Mouse (Mus musculus) liver, adult (tissue): ENCODE measurements around the gene Gm21970.

ENCODE experiments used
- GATA4 ChIP-seq: IDR thresholded peaks from 2 replicates; pipeline ENCODE4 v1.6.1; 2014; ENCODE audit warnings: mild to moderate bottlenecking, low read length; ENCODE audit not compliant: insufficient replicate concordance

Gm21970 gene

DNA sequence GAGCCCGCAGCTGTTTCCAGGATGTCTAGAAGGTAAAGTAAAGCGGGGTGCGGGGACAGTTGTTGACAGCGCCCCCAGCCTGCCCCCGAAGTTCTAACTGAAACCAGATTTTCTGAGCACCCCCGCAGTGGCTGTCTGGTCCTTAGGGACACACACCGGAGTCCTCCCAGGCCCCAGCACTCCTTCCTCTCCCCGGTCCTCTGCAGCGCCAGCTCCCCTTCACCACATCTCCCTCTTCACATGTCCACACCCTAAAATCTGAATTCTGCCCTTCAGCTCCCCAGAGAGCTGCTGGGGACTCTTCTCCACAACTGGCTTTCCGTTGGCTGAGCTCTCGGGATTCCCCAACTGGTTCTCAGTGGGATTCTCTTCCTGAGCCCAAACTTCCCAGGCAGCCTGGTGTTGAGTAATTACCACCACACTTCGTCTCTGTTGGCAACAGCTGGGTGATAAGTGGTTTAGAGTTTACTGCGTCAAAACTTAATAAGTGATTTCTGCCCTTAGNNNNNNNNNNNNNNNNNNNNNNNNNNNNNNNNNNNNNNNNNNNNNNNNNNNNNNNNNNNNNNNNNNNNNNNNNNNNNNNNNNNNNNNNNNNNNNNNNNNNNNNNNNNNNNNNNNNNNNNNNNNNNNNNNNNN, 15.2 kb downstream of the Gm21970 start:
- no peak for TF ChIP-seq GATA4

DNA sequence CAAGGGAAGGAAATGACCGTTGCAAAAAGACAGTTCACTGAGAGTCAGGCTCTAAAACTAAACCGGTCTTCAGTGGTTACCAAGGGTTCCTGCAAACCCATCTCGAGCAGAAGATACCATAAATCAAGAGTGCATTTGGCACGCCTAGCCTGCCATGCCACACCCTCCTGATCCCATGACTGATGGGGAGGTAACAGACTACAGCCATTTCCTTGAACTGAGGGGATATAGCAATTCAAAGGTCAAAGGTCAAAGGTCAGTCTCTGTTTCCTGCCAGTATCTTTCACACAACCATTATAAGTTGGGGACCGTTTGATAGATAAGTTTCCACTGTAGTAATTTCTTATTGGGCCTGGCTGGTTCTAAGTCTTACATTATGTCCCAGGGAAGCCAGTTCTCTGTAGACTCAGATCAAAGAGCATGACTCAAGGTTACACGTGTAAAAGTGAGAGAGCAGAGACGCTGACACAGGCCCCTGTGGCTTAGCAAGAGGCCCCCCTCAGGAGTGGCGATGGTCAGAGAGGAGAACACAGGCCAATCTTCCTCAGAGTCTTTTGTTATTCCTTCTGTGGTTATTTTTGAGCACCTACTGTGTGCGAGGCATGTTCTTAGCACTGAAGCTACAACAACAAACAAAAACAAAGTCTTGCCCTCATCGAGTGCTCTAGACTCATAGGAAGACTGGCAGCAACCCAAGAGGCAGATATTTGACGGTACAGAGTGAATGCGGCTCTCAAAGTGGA, 21.8 kb downstream of the Gm21970 start:
- TF ChIP-seq GATA4: peak; percentile 60; the same call in 1 of the 2 replicates

DNA sequence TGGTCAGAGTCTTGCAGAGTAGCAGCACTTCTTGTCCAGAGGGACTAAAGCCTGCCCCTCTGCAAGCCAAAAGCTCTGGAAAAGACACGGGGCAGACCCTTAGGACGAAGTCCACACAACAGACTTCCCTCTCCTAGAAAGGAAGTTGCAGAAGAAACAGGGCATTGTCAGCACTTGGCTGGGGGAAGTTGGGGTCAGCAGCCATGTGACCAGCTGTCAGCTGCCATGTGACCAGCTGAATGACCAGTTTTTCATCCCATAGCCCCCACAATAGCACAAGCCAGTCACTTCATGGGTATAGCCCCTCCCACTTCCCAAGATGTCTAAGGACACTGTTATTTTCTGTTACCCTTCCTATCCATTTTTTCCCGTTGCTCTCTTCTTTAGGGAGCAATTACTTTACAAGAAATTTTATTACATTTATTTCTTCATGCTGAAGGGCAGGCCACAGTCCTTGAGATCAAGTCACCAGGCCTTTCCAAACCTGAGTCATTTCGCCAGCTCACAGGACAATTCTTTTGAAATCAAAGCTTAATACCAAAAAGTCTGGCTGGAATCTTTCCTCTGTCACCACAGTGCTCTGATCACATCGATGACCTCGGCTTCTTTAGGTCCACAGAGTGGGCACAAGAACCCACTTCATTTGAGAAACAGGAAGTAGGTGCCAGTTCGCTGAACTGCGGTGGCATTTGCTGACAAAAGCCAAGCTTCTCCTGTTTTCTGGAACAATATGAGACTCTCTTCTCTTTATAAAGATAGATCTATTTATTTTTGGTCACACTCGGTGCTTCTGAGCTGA, 24.1 kb downstream of the Gm21970 start:
- TF ChIP-seq GATA4: no peak

DNA sequence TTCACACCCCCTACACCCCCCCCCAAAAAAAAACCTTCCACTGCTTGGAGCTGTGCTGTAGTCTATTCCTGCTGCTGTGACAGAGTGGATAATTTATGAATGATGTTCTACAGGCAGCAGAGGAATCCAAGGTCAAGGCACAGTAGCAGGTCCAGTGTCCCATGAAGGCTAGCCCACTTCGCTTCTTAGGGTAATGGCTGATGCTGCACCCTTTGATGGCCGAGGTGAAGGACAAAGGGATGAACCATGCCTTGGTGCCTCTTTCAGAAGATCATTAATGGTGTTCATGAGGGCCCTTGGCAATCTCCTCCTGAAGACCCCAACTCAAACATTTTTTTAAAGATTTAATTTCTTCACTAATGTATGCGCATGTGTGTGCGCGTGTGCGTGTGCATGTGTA, 24.8 kb downstream of the Gm21970 start:
- no peak for TF ChIP-seq GATA4

DNA sequence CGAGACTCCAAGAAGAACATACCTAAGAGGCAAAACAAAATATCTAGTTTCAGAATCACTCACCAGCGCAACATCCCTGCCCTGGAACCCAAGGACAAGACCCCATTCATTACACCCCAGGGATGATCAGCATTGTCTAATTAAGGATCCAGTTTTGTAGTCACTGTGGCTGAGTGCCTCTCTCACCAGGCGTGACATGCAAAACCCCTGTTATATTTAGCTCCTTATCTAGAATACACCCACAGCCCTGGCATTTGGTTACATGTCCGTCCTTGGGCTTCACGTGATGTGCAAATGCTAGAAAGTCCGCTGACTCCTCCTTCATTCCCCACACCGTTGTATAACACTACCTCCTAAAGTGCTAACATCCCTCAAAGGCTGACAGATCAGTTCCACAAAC, 25.4 kb downstream of the Gm21970 start:
- no peak for TF ChIP-seq GATA4

DNA sequence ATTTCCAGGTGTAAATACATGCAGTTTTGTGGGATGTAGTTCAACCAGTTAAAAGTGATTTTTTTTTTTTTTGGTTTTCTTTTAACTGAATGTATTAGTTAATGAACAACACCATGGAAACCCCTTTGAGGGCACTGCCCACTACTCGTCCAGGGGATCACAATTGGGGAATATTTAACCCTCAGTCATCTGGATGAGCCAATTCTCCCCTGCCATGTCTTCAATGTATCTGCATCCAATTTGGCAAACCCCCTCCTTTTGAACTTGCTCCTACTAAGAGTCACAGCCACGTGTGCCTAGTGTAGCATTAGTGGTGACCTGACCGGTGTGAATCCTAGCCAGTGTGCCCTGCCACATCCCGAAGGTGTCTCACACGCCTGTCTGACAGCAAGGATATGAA, 27.0 kb downstream of the Gm21970 start:
- TF ChIP-seq GATA4: no peak

DNA sequence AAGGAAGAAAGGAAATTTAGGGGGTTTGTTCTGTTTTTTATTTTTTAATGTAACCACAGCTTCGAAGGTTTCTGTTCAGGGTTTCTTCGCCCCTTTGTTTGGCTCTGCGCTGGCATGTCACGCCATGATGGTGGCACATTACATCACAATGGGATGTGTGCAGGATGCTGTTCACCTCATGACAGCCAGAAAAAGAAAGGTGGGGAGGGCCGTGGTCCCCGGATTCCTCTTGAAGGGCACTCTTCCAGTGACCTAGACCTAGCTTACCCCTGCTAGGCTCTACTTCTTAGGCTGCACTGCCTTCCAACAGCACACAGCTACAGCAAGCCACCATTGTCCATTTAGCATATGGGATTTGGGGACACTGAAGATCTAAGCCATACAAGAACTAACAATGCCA, 34.3 kb downstream of the Gm21970 start:
- no peak for TF ChIP-seq GATA4

DNA sequence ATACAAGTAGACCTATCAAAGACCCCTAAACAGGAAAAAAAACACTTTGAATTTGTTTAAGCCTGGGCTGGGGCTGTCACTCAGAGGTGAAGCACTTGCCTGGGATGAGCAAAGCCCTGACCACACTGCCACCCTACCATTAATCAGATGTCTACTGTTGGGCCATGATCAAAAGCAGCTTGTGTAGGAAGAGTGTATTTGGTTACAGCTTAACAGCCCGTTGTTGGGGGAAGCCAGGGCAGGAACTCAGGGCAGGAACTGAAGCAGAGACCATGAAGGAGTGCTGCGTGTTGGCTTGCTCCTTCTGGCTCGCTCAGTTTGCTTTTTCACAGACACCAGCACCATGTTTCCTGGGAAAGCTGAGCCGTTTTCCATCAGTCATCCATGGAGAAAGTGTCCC, 35.1 kb downstream of the Gm21970 start:
- no peak for TF ChIP-seq GATA4

DNA sequence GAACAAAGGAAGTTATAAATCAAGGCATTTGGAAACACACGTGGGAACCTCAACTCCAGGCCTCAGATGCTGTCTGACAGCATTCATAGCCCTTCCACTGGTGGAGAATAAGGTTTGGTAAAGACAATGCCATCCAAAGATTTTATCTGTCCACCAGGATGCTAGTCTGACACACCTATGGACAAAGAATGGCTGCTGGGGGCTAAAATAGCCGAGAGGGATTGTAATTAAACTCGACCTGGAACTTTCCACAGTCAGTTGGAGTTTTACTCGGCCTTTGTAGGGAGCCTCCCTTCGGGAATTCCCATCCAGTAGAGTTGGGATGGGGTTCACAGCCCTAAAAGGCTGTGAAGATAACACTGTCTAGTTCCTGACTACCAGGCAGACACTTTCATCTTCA, 35.9 kb downstream of the Gm21970 start:
- TF ChIP-seq GATA4: no peak

DNA sequence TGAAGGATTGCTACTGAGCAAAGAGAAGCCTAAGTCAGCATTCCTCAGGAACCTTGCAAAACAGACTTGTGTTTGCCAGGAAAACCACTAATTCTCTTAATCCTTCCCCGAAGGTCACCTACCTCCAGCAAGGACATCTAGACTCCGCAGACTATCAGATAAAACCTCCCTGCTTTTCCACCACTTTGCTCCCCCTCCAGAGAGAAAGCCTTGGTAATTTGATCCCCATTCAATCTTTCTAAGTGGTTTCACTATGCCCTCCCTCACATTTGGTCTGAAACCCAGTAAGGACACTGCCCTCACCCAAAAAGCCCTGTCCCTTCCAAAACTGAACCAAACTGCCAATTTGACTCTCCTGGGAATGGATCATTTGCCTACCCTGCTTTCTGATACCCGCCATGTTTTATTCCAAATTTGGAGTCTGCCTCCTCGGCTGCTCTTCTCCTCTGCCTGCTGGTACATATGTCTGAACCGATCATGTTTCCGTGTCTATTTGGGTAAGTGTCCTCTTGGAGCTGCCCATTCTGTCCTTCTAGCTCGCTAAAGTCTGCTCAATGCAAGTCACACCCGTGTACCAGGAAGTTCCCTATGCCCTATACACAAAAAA, 36.8 kb downstream of the Gm21970 start:
- no peak for TF ChIP-seq GATA4

DNA sequence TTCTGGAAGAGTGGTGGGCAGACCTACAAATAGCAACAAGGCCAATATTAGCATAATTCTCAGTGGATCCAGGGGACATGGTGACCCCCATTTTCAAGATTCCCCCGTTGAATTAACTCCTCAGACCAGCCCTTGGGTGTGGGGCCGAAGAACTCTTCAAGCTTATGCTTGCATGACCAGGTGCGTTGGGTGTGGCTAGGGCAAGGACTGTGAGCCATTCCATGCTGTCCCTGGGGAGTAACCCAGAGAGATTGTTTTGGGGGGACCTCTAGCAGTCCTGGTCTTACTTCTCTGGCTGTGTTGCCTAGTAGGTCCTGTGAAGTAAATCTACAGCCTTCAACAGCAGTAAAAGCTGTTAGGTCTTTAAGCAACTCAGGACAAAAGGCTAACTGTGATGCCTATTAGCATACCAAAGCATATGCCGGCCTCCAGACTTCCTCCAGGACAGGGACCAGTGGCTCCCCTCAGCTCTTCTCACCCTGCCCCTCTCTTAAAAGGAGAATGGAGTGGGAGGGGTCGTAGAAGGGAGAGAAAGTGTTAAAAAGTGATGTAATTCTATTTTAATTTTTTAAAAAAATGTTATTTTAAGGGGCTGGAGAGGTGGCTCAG, 41.3 kb downstream of the Gm21970 start:
- TF ChIP-seq GATA4: no peak

DNA sequence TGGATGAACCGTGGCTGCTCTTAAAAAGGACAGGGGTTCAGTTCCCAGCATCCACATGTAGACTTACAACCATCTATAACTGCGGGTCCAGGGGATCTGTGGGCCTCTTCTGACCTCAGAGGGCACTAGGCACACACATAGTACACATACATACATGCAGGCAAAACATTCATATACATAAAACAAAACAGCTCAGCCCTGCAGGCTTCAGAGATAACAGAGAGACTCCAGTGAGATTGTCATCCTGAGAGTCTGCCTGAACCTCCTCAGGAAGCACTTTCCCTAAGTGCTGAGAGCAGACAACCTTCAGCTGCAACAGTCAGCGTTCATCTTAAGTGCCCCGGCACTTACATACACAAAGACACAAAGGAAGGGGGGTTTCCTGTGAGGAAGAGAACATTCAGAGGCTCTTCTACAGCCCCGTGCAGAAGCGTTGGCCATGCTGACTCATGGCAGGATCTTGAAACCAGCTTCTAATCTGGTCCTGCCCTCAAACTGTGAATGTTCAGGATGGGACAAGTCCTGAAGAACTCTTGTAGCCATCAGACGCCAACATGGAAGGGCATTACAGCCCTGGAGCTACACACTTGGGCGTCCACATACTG, 41.9 kb downstream of the Gm21970 start:
- no peak; the same call in 1 of the 2 replicates for TF ChIP-seq GATA4

DNA sequence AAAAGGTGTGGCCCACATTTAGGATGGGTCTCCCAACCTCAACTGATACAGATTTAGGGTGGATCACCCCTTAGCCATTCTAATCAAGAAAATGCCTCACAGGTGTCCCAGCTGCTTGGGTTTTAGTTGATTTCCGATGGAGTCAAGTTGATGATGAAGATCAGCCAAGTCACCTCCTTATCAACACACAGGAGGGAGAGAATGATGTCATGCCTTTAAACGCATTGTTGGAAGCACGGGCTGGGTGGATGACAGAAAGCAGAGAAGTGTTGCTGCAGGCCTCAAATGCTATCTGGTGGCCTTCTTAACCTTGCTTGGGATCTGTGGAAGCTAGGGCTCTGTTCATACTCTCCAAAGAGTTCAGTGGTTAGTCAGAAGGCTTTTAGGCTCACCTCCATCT, 42.6 kb downstream of the Gm21970 start:
- TF ChIP-seq GATA4: no peak

DNA sequence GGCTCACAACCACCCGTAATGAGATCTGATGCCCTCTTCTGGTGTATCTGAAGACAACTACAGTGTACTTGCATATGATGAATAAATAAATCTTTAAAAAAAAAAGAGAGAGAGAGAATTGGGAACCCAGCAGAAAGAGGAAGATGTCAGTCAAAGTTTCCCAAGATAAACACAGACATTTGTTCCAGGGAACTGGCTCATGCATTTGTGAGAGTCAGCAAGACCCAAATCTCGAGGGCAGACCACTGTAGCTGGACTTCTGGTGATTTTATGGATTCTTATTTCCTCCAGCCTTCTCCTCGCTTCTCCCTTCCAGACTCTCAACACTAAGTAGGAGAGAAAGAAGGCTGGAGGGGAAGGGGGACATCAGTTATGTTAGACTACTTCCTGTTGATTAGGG, 46.6 kb downstream of the Gm21970 start:
- TF ChIP-seq GATA4: no peak

DNA sequence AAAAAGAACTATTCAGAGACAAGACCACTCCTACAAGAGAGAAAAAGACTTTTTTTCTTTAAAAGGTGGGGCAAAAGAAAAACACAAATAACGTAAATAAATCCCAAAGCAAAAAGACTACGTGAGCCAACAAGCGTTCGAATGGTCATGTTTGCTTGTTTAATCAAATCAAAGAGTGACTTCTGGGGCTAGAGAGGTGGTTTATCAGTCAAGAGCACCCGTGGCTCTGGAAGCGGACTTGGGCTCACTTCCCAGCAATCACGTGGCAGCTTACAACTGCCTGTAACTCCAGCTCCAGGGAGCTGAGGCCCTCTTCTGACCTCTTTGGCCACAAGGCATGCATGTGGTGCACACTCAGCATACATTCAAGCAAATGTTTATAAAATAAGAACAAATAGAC, 49.8 kb downstream of the Gm21970 start:
- TF ChIP-seq GATA4: peak; percentile 90; the same call in 1 of the 2 replicates

DNA sequence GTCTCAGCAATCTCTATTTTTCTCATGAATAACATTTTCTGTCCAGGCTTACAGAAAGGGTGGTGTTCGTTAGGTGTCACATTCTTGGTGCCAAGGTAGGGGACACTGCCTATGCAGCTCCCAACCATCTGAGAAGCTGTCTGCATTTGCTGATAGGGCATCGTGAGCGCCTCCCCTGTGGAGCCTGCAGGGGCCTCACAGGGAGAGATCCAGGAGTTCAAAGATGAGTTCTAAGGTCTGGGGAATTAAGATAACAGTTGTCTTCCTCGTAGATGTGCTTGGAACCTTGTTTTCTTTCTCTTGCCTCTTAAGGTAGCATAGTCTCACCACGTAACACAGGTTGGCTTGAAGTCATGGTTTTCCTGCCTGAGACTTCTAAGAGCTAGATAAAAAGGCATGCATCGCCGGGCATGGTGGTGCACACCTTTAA, 50.3 kb downstream of the Gm21970 start:
- TF ChIP-seq GATA4: no peak
